Mouse (Mus musculus): ENCODE measurements around the gene 1700030J22Rik.

- no peak for TF ChIP-seq EP300 (IDR thresholded peaks at IDR 0.05; ENCODE audit: low read depth)
- no peak for TF ChIP-seq CTCF (IDR thresholded peaks at IDR 0.05; ENCODE audit: low read depth)
Measured at GRCm38 (mm10) chr8:116922060-116922757, 56.5 kb downstream of the 1700030J22Rik start.
